Mouse (Mus musculus): ENCODE results near the gene Mcoln2. TPM values are rescaled to one million over a fixed set of nuclear protein-coding genes. Genes with fewer than 3 reads are reported as not detected.
"Not testable (repeated sequence)": the region's sequence is repeated elsewhere in the genome, so short reads cannot be mapped to it uniquely, and the experiment has no call there.

Mcoln2 gene
- polyA plus RNA-seq, 2 experiments from 2014 or later = 1.7 to 2.2 TPM

GRCm38 (mm10) chr3:146189933-146190332 is 40.3 kb downstream of the Mcoln2 start:
- no peak for ATAC-seq

- ATAC-seq = peak; percentile 71
Measured at GRCm38 (mm10) chr3:146192507-146192906, 42.9 kb downstream of the Mcoln2 start.

DNA sequence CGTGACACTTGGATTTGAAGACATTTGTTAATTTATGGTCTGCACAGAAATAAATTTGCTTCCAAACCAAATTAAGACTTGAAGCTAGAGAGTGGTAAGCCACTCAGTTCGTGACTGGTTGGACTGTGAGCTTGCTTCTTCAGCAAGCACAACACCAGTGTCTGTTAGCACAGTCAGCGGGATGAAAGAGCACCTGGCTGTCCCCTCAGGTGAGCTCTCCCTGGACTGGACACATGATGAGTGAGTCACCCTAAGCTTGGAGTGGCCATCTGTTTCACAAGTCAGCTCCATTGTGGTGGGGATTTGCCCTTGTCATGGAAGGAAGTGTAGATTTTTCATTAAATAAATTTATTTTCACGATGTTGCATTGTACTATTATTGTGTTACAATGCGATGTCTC is 45.5 kb downstream of the Mcoln2 start:
- ATAC-seq = no peak

GRCm38 (mm10) chr3:146196301-146196700 is 46.7 kb downstream of the Mcoln2 start:
- ATAC-seq = no peak

DNA sequence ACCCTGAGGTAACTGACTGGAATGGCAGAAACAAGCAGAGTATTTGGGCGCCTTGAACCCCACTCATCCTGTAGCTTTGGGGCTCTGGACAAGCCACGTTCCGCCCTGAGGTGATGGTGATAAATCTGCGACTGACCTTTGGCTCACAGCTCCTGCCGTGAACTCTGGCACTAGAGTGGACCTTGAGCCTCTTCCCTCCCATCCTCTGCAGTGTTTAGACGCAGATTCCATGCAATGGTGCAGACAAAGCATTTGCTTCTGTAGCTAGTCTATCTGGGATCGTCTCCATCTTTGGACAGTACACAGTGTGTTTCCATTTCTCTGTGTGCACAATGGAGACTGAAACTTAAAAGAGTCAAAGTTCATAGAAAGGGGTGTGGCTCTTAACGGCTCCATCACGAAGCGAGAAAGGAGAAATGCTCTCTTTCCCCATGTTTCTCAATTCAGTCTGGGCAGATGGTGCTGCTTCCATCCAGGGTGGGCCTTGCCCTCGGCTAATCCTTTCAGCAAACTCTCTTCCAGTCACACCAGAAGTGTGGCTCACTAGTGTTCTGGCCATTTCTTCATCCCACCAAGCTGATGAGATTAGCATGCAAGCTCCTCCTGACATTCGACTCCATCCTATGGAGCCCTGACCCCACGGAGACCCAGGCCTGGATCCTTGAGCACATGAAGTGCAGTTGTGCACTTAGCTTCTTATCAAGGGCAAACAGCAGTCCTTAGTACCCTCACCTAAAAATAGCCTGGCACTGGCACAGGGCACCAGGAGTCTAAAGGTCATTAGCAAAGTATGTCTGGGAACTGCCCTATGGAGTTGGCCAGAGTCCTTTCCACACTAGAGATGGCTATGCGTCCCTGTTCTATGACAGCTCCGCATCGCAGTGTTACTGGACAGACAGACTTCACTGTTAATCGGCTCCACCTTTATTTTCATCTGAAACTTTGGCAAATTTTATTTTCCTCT is 47.4 kb downstream of the Mcoln2 start:
- ATAC-seq = no peak

DNA sequence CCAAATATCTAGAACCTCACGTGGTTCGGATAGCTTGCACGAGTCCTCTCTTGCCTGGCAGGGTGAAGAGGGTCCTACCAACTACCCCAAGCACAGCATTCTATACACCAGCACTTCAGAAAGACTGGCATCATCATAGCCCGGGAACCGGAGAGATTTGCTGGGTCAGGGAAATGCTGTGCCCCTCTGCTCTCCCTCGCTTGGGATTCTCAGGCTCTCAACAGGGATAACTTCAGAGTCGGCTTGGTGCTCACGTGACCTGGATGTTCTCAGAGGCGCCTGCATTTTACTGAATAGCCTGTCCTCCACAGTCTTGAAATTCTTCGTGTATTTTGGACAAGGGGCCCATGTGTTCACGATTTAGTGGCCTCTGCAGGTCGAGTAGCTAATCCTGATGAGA is 48.2 kb downstream of the Mcoln2 start:
- no peak for ATAC-seq

GRCm38 (mm10) chr3:146198803-146199481 is 49.3 kb downstream of the Mcoln2 start:
- ATAC-seq = no peak

GRCm38 (mm10) chr3:146199486-146199885 is 49.9 kb downstream of the Mcoln2 start:
- ATAC-seq = no peak

- ATAC-seq = no peak
Measured at GRCm38 (mm10) chr3:146204375-146204774, 54.7 kb downstream of the Mcoln2 start.

DNA sequence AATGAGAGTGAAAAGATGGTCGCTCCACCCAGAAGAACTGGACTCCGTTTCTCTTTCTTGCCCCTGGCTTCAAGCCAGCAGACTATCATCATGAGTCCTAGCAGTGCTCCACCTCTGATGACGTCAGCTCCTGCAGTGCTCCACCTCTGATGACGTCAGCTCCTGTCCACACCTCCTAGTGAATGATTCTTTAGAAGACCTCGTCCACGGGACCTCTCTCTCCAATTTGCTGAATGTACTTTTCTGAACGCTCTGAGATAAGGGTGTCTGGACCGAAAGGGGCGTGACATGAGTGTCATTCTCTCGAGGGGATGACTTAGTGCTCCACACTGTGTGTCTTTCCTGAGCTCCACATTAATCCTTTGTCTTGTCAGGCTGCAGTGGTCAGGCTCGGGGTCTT is 55.7 kb downstream of the Mcoln2 start:
- no peak for ATAC-seq

GRCm38 (mm10) chr3:146206635-146207034 is 57.0 kb downstream of the Mcoln2 start:
- no peak for ATAC-seq

DNA sequence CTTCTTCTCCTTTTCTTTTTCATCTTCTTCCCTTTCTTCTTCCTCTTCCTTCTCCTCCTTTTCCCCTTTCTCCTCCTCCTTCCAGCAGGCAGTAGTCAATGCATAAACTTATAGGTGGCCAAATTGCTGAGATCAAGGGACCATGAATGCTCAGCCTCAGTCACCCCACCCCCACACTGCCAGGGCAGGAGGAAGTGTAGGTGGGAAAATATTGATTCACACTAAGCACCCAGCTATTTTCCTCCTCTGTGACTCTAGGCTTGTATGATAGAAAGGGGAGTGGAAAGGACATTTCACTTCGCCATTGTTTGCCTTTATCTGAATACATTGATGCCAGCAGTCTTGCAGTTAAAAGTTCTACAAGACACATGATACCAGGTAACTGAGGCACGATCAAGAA is 57.8 kb downstream of the Mcoln2 start:
- no peak for ATAC-seq

DNA sequence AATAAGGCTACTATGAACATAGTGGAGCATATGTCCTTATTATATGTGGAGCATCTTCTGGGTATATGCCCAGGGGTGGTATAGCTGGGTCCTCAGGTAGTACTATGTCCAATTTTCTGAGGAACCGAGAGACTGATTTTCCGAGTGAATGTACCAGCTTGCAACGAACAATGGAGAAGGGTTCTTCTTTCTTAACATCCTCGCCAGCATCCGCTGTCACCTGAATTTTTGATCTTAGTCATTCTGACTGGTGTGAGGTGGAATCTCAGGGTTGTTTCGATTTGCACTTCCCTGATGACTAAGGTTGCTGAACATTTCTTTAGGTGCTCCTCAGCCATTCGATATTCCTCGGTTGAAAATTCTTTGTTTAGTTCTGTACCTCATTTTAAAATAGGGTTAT is 60.1 kb downstream of the Mcoln2 start:
- not testable (repeated sequence) for ATAC-seq

DNA sequence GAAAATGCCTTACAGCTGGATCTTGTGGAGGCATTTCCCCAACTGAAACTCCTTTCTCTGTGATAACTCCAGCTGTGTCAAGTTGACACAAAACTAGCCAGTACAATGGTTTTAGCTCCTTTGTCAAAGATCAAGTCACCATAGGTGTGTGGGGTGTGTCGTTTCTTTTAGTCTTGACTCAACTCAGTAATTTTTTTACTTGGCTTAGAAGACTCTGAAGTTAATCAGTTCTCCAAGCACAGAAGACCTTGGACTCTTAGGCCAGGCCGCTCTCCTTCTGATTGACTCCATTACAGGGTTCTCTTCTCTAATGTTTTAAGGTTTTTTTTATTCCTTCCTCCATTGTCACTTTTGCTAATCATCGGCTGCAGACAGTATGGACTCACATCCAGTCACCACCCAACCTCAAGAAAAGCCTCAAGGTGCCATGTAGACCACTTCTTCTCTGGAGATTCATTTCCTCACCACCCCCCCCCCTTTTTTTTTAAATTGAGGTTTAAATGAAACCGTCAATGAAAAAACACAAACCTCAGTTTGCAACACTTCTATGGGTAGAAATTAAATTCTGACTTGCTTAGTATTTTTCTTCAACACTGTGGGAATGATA is 61.6 kb downstream of the Mcoln2 start:
- no peak for ATAC-seq

DNA sequence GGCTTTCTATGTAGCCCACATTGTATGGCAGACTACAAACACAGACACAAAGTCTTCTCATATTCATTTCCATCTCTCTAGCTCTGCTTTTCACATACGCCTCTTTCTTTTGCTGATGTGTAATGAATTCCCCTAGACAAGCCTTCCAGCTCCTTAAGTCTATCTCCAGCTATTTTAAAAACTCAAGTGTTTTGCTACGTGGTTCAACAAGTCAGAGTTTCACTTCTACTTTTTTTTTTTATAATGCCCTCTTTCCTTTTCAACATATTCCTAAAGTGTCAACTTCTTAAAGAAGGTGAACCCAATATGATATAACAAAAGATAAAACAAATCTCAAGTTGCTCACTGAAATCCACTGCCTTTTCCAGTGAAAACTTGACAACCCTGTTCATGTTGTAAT is 62.3 kb downstream of the Mcoln2 start:
- ATAC-seq = no peak

- ATAC-seq = no peak
Measured at GRCm38 (mm10) chr3:146213336-146213735, 63.7 kb downstream of the Mcoln2 start.

- ATAC-seq = no peak
Measured at GRCm38 (mm10) chr3:146216561-146216960, 66.9 kb downstream of the Mcoln2 start.

DNA sequence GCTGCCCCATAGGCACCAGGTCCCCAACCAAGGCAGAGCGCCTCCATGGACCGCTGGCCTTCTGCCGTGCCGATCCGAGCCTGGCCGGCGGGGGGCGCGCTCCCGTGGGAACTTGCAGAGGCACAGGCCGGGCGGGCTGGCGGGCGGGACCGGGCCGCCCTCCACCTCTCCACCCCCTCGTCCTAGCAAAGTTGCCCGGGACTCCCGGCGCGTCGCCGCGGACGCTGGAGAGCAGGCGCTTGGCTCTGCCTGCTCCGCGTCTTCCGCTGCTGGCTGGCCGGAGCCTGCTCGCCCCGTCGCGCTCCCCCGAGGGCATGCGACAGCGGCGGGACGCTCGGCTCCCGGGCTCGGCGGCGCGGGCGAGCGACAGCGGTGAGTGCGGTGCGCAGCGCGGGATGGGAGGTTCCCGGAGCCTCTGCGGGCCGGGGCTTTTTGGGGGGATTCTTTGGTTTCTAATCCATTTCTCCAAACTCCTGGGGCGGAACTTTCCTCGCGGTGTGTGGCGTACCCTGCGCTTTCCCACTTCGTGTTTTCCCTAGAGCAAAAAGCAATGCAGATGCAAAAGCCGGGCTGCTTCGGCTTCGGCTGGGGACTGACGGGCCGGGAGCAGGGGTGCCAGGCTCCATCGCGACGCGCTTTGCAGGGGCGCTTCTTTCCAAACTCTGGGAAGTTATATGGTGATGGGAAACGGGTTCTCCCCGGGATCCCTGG is 71.3 kb downstream of the Mcoln2 start, which contains the start of gene Lpar3:
Gene Lpar3 (plus strand): TSS at position 188 of the 711 bp plus-strand sequence.
- ATAC-seq = no peak

DNA sequence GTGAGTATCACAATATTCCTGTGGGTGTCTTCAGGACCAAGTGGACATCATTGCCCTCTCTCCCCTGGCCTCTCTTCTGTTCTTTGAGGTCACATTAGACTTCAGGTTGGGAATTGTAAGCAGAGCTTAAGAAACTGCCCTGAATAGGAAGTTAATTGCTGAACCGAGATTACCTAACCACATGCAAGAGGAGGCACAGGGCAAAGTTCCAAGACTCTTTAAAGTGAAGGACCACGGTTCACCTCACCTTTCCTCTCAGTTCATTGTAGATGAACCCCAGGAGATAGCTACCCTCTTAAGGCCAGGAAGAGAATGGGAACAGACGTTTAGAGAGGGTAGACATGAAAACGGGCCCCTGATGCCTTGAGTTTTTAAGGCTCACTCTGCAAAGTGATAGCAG is 74.6 kb downstream of the Mcoln2 start:
- ATAC-seq = no peak

- ATAC-seq = no peak
Measured at GRCm38 (mm10) chr3:146225061-146225761, 75.6 kb downstream of the Mcoln2 start.

GRCm38 (mm10) chr3:146227427-146227826 is 77.8 kb downstream of the Mcoln2 start:
- ATAC-seq = no peak
